Mouse (Mus musculus) myocyte (in vitro differentiated cells): ENCODE data around the gene Tmem242.

Experiments
- E2F4 ChIP-seq: IDR thresholded peaks from one replicate; pipeline ENCODE4 v1.6.1; 2011; ENCODE audit warnings: mild to moderate bottlenecking, control low read depth, moderate library complexity; ENCODE audit not compliant: insufficient read depth
- MAX ChIP-seq: IDR thresholded peaks from one replicate; pipeline ENCODE4 v1.6.1; 2011; ENCODE audit warnings: low read depth, mild to moderate bottlenecking, control low read depth
- POLR2A ChIP-seq: IDR thresholded peaks from one replicate; pipeline ENCODE4 v1.6.1; 2011; ENCODE audit warnings: low read depth, mild to moderate bottlenecking, control low read depth, moderate library complexity; ENCODE audit not compliant: insufficient read length
- POLR2AphosphoS2 ChIP-seq: IDR thresholded peaks from one replicate; pipeline ENCODE4 v1.6.1; 2011; ENCODE audit warnings: low read depth, control low read depth; ENCODE audit not compliant: insufficient read length
- TCF12 ChIP-seq: IDR thresholded peaks from one replicate; pipeline ENCODE4 v1.6.1; 2011; ENCODE audit warnings: mild to moderate bottlenecking, control low read depth; ENCODE audit not compliant: poor library complexity, insufficient read depth, severe bottlenecking
- TCF3 ChIP-seq: IDR thresholded peaks from one replicate; pipeline ENCODE4 v1.6.1; 2011; ENCODE audit warnings: low read depth, control low read depth; ENCODE audit not compliant: insufficient read length
- USF1 ChIP-seq: IDR thresholded peaks from one replicate; pipeline ENCODE4 v1.6.1; 2011; ENCODE audit warnings: low read depth, mild to moderate bottlenecking, control low read depth, moderate library complexity

DNA sequence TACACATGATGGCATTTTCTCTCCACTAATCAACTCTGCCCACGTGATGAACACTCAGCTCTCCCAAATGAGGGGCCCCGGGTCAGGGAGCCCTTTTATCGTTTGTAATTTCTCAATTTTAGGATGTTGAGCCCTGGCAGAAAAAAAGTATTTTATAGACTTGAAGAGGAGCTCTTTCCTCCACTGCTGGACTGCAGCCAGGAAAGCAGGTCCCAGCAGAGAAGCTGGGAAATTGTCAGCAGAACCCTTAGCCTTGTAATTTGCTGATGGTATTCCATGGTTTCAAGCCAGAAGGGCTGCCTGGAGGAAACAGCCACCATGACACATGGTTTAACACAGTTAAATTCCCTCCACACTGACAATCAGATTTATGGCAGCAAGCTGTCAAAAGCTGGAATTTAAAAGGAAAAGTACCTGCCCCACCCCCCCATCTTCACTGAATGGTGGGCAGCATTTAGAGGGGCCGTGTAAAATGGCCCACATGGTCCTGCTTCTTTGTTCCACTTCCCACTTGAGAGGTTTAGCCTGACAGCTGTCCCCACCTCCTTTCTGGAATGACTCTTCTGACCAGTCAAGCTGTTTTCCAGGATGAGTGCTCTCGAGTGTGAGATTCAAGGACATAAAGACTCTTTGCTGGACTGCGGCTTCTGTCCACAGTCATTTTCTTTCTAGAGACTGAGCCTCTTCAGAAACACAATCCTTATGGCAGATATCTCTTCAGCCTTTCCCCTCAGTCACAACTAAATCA, 20.1 kb downstream of the Tmem242 start:
- TF ChIP-seq POLR2A (no peak), POLR2AphosphoS2 (no peak), USF1 (no peak), MAX (no peak), E2F4 (no peak), TCF3 (no peak), TCF12 (no peak)
